Mouse (Mus musculus) midbrain, postnatal 0 days (tissue): ENCODE data around the gene Poln. TPM values are rescaled to one million over a fixed set of nuclear protein-coding genes. Genes with fewer than 3 reads are reported as not detected.

Source experiments
- ATAC-seq: fragments of 200-750 bp; cut with Nextera tagmentation; 2 replicates; pipeline ENCODE4 v1.8.0; 2017; ENCODE audit warnings: moderate number of reproducible peaks, mild to moderate bottlenecking, moderate TSS enrichment, moderate library complexity; ENCODE audit not compliant: low FRiP score
- DNase-seq: peaks from one replicate; pipeline ENCODE4 v3.0.0-alpha.2; 2015; ENCODE audit warnings: low spot score
- H3K27ac ChIP-seq: fragments of 300-500 bp; sonication (generic); 2 replicates; pipeline ENCODE4 v1.5.1; 2014; ENCODE audit warnings: low read depth, mild to moderate bottlenecking, low read length, mixed read lengths
- H3K27me3 ChIP-seq: fragments of 300-500 bp; sonication (generic); 2 replicates; pipeline ENCODE4 v1.6.1; 2014; ENCODE audit warnings: low read length, control low read depth, mixed read lengths; ENCODE audit not compliant: insufficient read depth
- H3K36me3 ChIP-seq: fragments of 300-500 bp; sonication (generic); 2 replicates; pipeline ENCODE4 v1.6.1; 2014; ENCODE audit warnings: low read length, control low read depth, mixed read lengths; ENCODE audit not compliant: insufficient read depth
- H3K4me1 ChIP-seq: fragments of 300-500 bp; sonication (generic); 2 replicates; pipeline ENCODE4 v1.6.1; 2014; ENCODE audit warnings: mild to moderate bottlenecking, control low read depth, antibody characterized with exemption, low read length, mixed read lengths; ENCODE audit not compliant: insufficient read depth
- H3K4me2 ChIP-seq: fragments of 300-500 bp; sonication (generic); 2 replicates; pipeline ENCODE4 v1.6.1; 2014; ENCODE audit warnings: low read depth, mild to moderate bottlenecking, low read length, mixed read lengths; ENCODE audit not compliant: poor library complexity, severe bottlenecking
- H3K4me3 ChIP-seq: fragments of 300-500 bp; sonication (generic); 2 replicates; pipeline ENCODE4 v1.5.1; 2014; ENCODE audit warnings: low read depth, mild to moderate bottlenecking, low read length, moderate library complexity
- H3K9ac ChIP-seq: fragments of 300-500 bp; sonication (generic); replicated peaks from 2 replicates; pipeline ENCODE4 v1.6.1; 2014; ENCODE audit warnings: mild to moderate bottlenecking, low read length, moderate library complexity, mixed read lengths; ENCODE audit not compliant: poor library complexity, severe bottlenecking
- H3K9me3 ChIP-seq: fragments of 300-500 bp; sonication (generic); 2 replicates; pipeline ENCODE4 v1.6.1; 2016; ENCODE audit warnings: low read length, control low read depth
- CTCF ChIP-seq: IDR thresholded peaks from 2 replicates; pipeline ENCODE4 v1.5.1; 2016; ENCODE audit warnings: antibody characterized with exemption, mild to moderate bottlenecking
- WGBS: fragments of 180-500 bp; shearing (Covaris S2); extraction: QIAGEN DNeasy Blood & Tissue Kit; methylation state at CpG from one replicate; pipeline ENCODE4 v1.1.7; 2014; 5-methylcytosine and 5-hydroxymethylcytosine counted together
- polyA plus RNA-seq: library from polyadenylated mRNA; unstranded; fragments of >200 nt; fragmentation: Nextera tagmentation; extraction: Ambion mirVana; gene quantifications from 2 replicates; pipeline ENCODE4 v1.2.1, GENCODE M21; 2015
- total RNA-seq: library from RNA; depleted of rRNA; stranded (reverse); fragments of >200 nt; gene quantifications from 2 replicates; pipeline ENCODE4 v1.2.3, GENCODE M21; 2014; rRNA removed

The Poln gene
- total and polyA plus RNA-seq, 2 experiments from 2014 or later: 0.05 to 0.67 TPM

DNA sequence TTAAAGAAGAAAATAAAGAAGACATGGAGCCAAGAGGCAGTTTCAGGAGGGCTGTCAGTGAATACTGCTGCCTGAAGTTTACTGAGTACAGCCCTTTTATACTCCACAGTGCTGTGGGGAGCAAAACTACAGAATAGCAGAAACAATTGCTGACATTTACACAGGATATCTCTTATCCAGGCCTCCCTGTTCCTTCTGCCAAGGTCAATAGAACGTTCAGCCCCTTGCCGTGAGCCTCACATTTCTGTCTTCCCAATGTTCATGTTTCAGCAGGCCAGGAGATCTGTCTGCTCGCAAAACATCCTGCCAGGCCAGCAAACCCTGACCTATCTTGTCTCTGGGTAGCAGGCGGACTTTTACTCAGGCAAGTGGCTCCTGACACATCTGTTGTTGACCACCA lies 209.9 kb downstream of the Poln start:
- no peaks in the 10 kb centered on the region for H3K27me3 ChIP-seq
- H3K4me2 ChIP-seq: no peak overlapping the region
- no peaks in the 10 kb centered on the region for H3K36me3 ChIP-seq
- DNase-seq (no peak), ATAC-seq (no peak)
- no peak overlapping the region for H3K27ac ChIP-seq
- TF ChIP-seq CTCF: no peak
- 80% methylated on average over 4 of the region's 4 CpGs for WGBS
- H3K4me1 ChIP-seq: no peaks in the 10 kb centered on the region
- no peak overlapping the region for H3K9ac ChIP-seq
- H3K9me3 ChIP-seq: no peaks in the 10 kb centered on the region
- no peak overlapping the region for H3K4me3 ChIP-seq

Other genes with a start within 250 kb of the Poln start
- gene Nelfa, start 233.0 kb downstream of the Poln start, total RNA-seq: 26.1 and 29.6 TPM in 2 replicates
- 32.5 and 34.9 TPM in 2 replicates for gene Nelfa, start 233.0 kb downstream of the Poln start, polyA plus RNA-seq
- gene Gm1673, start 186.0 kb downstream of the Poln start, total RNA-seq: 635 and 874 TPM in 2 replicates
- 837 and 845 TPM in 2 replicates for gene Gm1673, start 186.0 kb downstream of the Poln start, polyA plus RNA-seq
- gene Nat8l, start 173.5 kb downstream of the Poln start, total RNA-seq: 42.9 and 46.6 TPM in 2 replicates
- gene Nat8l, start 173.5 kb downstream of the Poln start, polyA plus RNA-seq: 5.3 and 6.1 TPM in 2 replicates
- gene Haus3, start 79 bp upstream of the Poln start, total RNA-seq: 7.6 and 9.9 TPM in 2 replicates
- 8.2 and 10.3 TPM in 2 replicates for gene Haus3, start 79 bp upstream of the Poln start, polyA plus RNA-seq
- gene Mxd4, start 18.3 kb upstream of the Poln start, total RNA-seq: 87.3 and 90.2 TPM in 2 replicates
- 16.7 and 18.7 TPM in 2 replicates for gene Mxd4, start 18.3 kb upstream of the Poln start, polyA plus RNA-seq
- gene Zfyve28, start 119.0 kb upstream of the Poln start, total RNA-seq: 6.1 and 10.0 TPM in 2 replicates
- 2.9 and 3.0 TPM in 2 replicates for gene Zfyve28, start 119.0 kb upstream of the Poln start, polyA plus RNA-seq
- 0.24 and 2.1 TPM in 2 replicates for gene Cfap99, start 119.2 kb upstream of the Poln start, total RNA-seq
- 0.12 and 0.37 TPM in 2 replicates for gene Cfap99, start 119.2 kb upstream of the Poln start, polyA plus RNA-seq
- gene Rnf4, start 166.8 kb upstream of the Poln start, total RNA-seq: 95.2 and 129 TPM in 2 replicates
- gene Rnf4, start 166.8 kb upstream of the Poln start, polyA plus RNA-seq: 124 TPM in 2 replicates
- gene Fam193a, start 200.5 kb upstream of the Poln start, total RNA-seq: 53.3 and 54.5 TPM in 2 replicates
- 9.6 and 12.4 TPM in 2 replicates for gene Fam193a, start 200.5 kb upstream of the Poln start, polyA plus RNA-seq